Mouse (Mus musculus) Muller cell, postnatal 12 days (primary cell): Measurements from ENCODE around the gene Rfpl4.
"Not testable (repeated sequence)": the region's sequence is repeated elsewhere in the genome, so short reads cannot be mapped to it uniquely, and the experiment has no call there.

Experiments used
- DNase-seq: peaks from one replicate; pipeline ENCODE4 v3.0.0-alpha.2; 2015; ENCODE audit errors: inconsistent ontology term

The Rfpl4 gene

DNA sequence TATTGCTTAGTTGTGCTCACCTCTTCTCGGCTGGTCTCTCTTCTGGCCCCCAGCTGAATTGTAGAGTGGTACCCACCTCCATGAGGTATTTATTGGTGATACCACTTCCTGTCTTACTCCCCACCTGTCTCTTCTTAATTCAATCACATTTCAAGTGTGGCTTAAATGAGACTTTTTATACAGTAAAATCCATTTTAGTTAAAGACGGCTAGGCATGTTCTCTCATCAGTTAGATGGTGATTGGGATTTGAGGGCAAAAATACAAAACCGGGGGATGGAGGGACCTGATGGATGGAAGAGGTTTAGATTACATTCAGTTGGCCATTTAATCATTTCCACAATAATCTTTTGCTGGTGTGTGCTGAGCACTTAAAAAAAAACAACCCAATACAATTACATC, at the start of gene Rfpl4:
Rfpl4 (minus strand) TSS at position 101 of the 400 bp plus-strand sequence.
- no peak for DNase-seq

DNA sequence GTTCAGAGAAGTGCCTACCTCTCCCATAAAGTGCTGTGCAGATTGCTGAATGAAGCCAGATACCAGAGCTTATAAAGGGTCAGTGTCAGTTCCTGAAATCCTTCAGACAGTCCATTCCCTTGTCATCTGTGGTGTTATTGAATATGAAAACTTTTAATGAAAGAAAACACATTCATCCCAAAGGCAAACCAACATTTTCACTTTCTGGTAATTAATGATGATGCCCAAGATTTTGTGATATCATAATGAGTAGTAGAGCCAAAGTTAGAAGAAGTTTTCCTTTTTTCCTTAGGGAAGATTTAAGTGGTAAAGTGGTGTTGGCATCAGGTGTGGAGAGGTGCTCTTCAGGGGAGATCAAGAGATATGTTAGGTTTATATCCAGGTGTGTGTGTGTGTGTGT, 32.8 kb upstream of the Rfpl4 start, which contains the start of gene Vmn1r55:
Vmn1r55 (minus strand) TSS at position 101 of the 400 bp plus-strand sequence.
- not testable (repeated sequence) for DNase-seq

DNA sequence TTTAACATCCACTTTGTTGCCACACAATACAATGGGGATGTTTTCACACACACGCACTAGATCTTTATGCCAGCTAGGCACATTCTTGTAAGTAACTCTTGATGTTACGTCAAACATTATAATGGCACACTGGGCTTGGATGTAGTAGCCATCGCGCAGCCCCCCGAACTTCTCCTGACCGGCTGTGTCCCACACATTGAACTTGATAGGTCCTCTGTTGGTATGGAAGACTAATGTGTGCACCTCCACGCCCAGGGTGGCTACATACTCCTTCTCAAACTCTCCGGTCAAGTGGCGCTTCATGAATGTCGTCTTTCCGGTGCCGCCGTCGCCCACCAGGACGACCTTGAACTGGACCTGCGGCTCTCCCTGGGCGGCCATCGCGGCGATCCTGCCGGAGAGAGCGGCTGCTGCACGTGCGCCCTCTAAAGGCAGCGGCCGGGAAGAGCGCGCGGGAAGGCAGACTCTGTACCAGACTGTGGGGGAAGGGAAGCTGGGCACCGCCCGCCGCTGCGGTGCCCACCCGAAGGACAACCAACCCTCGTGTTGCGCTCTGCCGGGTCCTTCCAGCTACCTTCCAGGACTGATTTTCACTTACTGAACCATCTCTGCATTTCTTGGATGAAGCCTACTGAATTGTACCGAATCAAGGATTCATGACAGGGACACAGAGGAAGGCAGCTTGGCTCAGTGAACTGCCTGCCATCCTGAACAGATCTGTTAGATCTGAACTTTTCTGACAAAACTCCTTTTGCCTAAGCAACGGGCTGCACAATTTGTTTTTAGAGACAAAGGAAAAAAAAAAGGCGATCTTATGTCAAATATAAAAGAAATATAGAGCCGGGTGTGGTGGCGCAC, 9.0 kb upstream of the Rfpl4 start, which contains the start of gene Rasl2-9:
Rasl2-9 (minus strand) TSS at position 402 of the 858 bp plus-strand sequence.
- DNase-seq: peak; percentile 54

GRCm38 (mm10) chr7:5125078-5125477, 8.3 kb upstream of the Rfpl4 start:
- DNase-seq: no peak

- no peak for DNase-seq
These were observed 4.0 kb downstream of the Rfpl4 start for GRCm38 (mm10) chr7:5112701-5113100.

GRCm38 (mm10) chr7:5109301-5109700, 7.4 kb downstream of the Rfpl4 start:
- DNase-seq: no peak

DNA sequence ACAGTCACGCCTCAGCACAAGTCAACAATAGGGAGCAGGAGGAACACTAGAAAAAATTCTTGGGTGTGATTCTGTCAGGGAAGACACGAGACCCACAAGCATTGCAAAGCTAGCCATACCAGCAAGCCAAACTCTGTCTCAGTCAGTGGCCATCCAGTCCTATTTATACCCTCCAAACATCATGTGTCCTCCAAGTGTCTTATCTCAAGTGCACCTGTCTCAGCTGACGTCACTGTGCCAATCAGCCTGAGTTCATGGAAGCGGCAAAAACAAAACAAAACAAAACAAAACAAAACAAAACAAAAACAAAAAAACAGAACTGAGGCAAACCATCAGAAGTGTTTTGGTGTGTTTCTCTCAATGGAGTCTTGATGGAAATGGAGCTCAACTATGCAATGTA, 8.5 kb downstream of the Rfpl4 start:
- DNase-seq: no peak

DNA sequence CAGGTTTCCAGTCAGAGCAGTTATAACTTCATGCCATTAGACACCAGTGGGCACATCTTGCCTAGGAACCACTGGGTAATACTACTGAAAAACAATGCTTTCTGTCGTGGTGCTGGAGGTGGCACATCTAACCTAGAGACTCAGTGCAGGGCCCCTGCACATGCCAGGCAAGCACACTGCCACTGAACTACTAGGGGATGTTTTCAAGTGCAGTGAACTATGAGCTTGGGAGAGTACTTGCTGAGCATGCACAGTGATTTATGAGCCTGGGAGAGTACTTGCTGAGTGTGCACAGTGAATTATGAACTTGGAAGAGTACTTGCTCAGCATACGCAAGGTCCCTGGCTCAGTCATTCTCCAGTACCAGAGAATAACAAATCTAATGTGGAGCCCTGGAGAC, 14.2 kb downstream of the Rfpl4 start:
- DNase-seq: no peak

- DNase-seq: no peak
These were observed 15.6 kb downstream of the Rfpl4 start for GRCm38 (mm10) chr7:5101066-5101663.

- no peak for DNase-seq
These were observed 17.0 kb downstream of the Rfpl4 start for GRCm38 (mm10) chr7:5099796-5100195.

- no peak for DNase-seq
These were observed 18.0 kb downstream of the Rfpl4 start for GRCm38 (mm10) chr7:5098769-5099168.

GRCm38 (mm10) chr7:5092831-5093510, 23.8 kb downstream of the Rfpl4 start:
- DNase-seq: no peak

- no peak for DNase-seq
These were observed 24.4 kb downstream of the Rfpl4 start for GRCm38 (mm10) chr7:5092381-5092780.

DNA sequence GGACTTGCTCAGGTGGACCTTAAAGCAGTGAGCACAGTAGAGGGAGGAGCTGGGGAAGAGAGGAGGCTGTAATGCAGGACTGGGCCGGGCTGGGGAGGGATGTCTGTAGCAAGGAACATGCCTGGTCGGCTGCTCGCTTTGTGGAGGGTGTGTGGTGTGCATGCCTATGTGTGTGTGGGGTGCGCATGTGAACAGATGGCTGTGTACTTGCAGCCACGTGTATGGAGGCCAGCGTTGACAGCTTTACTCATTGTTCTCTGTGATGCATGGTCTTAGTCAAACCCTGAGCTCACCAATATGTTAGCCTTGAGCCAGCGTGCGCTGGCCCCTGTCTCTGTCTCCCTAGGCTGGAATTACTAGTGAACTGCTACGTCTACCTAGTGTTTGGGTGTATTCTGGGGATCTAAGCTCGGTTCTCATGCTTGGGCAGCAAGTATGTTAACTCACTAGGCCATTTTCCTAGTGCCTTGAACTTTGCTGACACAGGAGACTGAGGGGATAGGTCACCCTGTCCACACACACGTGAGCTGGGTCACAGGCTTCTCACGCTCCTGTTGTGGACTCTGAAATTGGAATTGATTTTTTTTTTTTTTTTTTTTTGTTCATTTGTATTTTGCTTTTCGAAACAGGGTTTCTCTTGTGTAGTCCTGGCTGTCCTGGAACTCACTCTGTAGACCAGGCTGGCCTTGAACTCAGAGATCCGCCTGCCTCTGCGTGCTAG, 25.6 kb downstream of the Rfpl4 start:
- DNase-seq: no peak

GRCm38 (mm10) chr7:5089853-5090252, 26.9 kb downstream of the Rfpl4 start:
- no peak for DNase-seq

DNA sequence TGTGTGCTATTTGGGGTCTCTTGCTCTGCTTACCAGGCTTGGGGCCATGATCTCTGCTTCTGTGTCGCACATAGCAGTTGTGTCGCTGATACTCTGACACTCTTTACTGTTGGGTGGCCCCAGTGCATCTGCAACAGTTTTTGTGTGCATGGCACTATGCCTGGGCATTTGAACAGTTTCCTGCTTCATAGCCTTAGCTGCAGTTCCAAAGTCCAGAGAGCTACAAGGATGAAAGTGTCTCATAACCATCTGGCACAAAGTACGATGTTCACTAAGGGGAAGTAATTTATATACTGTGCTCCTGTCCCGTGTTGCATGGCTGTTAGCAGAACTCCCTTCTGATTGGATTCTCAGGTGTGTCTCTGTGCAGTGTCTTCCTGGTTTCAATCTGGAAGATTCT, 28.9 kb downstream of the Rfpl4 start:
- DNase-seq: peak; percentile 18

GRCm38 (mm10) chr7:5086921-5087440, 29.8 kb downstream of the Rfpl4 start:
- peak; percentile 51 for DNase-seq

- no peak for DNase-seq
These were observed 31.2 kb downstream of the Rfpl4 start for GRCm38 (mm10) chr7:5085512-5085911.

DNA sequence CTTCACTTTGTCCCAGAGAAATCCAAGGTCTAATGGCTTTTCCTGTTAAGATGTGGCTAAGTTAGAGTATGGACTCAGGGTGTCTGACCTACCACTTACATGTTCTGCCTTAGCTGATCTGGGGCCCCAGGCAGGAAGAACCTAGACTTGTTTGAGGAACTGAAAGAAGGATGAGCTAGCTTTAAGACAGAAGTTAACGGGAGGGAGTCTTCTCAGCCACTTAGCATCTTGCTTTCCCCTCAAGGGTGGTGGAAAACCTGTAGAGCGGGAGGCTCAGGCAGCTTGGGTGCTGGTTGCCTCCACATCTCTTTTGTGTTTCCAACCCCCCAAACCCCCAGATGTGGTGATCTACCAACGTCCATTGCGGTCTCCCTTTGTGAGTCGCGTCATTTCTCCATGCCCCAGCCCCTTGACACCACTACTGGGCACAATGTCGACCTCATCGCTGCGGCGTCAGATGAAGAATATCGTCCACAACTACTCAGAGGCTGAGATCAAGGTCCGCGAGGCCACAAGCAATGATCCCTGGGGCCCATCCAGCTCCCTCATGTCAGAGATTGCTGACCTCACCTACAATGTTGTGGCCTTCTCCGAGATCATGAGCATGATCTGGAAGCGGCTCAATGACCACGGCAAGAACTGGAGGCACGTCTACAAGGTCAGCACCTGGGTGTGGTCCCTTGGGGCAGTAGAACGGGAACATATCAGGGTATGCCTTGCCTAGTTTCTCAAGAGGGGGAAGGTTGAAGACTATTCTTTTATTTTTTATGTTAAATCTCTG, 33.2 kb downstream of the Rfpl4 start:
- no peak for DNase-seq

GRCm38 (mm10) chr7:5081939-5082338, 34.8 kb downstream of the Rfpl4 start:
- no peak for DNase-seq

DNA sequence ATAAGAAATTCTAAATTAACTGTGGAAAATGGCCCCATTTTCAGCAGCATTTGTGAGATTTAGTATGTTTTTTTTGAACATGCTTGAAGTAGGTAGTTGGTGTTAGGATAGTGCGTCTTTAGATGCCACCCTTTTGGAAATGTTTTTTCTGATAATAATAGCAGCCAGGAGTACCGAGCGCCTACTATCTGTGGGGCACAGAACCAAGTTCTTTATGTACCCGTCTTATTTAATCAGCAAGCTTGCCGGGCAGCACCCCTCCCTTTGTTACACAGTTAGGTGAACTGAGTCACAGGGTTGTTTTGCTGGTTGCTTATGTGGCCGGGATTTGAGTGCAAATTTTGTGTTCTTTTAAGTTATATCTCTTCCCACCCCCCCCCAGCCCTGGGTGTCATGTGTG, 35.5 kb downstream of the Rfpl4 start:
- no peak for DNase-seq
